Mouse (Mus musculus) MEL (cell line): ENCODE results near the gene Gpr156. TPM values are rescaled to one million over a fixed set of nuclear protein-coding genes. Genes with fewer than 3 reads are reported as not detected.

Source experiments
- DNase-seq: peaks from one replicate; pipeline ENCODE4 v3.0.0; 2011; ENCODE audit warnings: low read depth, low spot score
- H3K27ac ChIP-seq: 2 replicates; pipeline ENCODE4 v1.5.1; 2012; ENCODE audit warnings: low read depth, mild to moderate bottlenecking, control low read depth, low read length, moderate library complexity; ENCODE audit not compliant: control insufficient read depth
- H3K27me3 ChIP-seq, 2 experiments: fragments of 150-350 bp in 1 of 2; sonication (generic) in 1 of 2; 2 replicates each; pipeline ENCODE4 v1.6.1; 2012; ENCODE audit warnings: low read length in 2 of 2, mild to moderate bottlenecking in 2 of 2, improper control_type of control experiment in 1 of 2, moderate library complexity in 1 of 2; ENCODE audit not compliant: insufficient read depth in 2 of 2, control insufficient read depth in 1 of 2
- H3K36me3 ChIP-seq, 2 experiments: 2 replicates each; pipeline ENCODE4 v1.6.1; 2012 to 2014; ENCODE audit warnings: low read length in 2 of 2, improper control_type of control experiment in 1 of 2, inconsistent platforms in 1 of 2, mild to moderate bottlenecking in 1 of 2; ENCODE audit not compliant: insufficient read depth in 2 of 2, control insufficient read depth in 1 of 2
- H3K4me1 ChIP-seq, 2 experiments: fragments of 150-350 bp in 1 of 2; sonication (generic) in 1 of 2; 2 replicates each; pipeline ENCODE4 v1.6.1; 2012; ENCODE audit warnings: low read length in 2 of 2, improper control_type of control experiment in 1 of 2, mild to moderate bottlenecking in 1 of 2; ENCODE audit not compliant: insufficient read depth in 2 of 2, control insufficient read depth in 1 of 2
- H3K4me3 ChIP-seq, 2 experiments: fragments of 150-350 bp in 1 of 2; sonication (generic) in 1 of 2; 2 replicates each; pipeline ENCODE4 v1.5.1; 2012; ENCODE audit warnings: low read depth in 2 of 2, low read length in 2 of 2, mild to moderate bottlenecking in 2 of 2, moderate library complexity in 2 of 2, control low read depth in 1 of 2, improper control_type of control experiment in 1 of 2; ENCODE audit not compliant: control insufficient read depth in 1 of 2, insufficient read depth in 1 of 2
- H3K79me2 ChIP-seq: 2 replicates; pipeline ENCODE4 v1.6.1; 2012; ENCODE audit warnings: mild to moderate bottlenecking, low read length, moderate library complexity; ENCODE audit not compliant: control insufficient read depth, poor library complexity, insufficient read depth
- H3K9ac ChIP-seq: 2 replicates; pipeline ENCODE4 v1.6.1; 2012; ENCODE audit warnings: low read depth, mild to moderate bottlenecking, control low read depth, low read length, moderate library complexity; ENCODE audit not compliant: control insufficient read depth, poor library complexity, severe bottlenecking
- H3K9me3 ChIP-seq: fragments of 150-350 bp; sonication (generic); replicated peaks from 2 replicates; pipeline ENCODE4 v1.6.1; 2012; ENCODE audit warnings: mild to moderate bottlenecking, low read length, improper control_type of control experiment, moderate library complexity; ENCODE audit not compliant: insufficient read depth
- CTCF ChIP-seq, 3 experiments: IDR thresholded peaks in 2 of 3; conservative IDR thresholded peaks in 1 of 3; 2 replicates each; pipeline ENCODE4 v1.5.1; 2011 to 2012; ENCODE audit warnings: low read length in 3 of 3, low read depth in 2 of 3, mild to moderate bottlenecking in 2 of 3, improper control_type of control experiment in 1 of 3, inconsistent platforms in 1 of 3, mixed read lengths in 1 of 3, moderate library complexity in 1 of 3; ENCODE audit not compliant: control insufficient read depth in 1 of 3, insufficient read depth in 1 of 3, poor library complexity in 1 of 3, severe bottlenecking in 1 of 3
- EP300 ChIP-seq, 2 experiments: IDR thresholded peaks; 2 replicates each; pipeline ENCODE4 v1.6.1; 2011; ENCODE audit warnings: improper control_type of control experiment in 2 of 2, low read length in 2 of 2, low read depth in 1 of 2, mild to moderate bottlenecking in 1 of 2
- MAFK ChIP-seq: IDR thresholded peaks from 2 replicates; pipeline ENCODE4 v1.6.1; 2011; ENCODE audit warnings: low read depth, mild to moderate bottlenecking, low read length, improper control_type of control experiment, borderline replicate concordance
- MAX ChIP-seq: IDR thresholded peaks from 2 replicates; pipeline ENCODE4 v1.6.1; 2011; ENCODE audit warnings: low read length, improper control_type of control experiment
- MAZ ChIP-seq: IDR thresholded peaks from 2 replicates; pipeline ENCODE4 v1.6.1; 2012; ENCODE audit warnings: low read depth, mild to moderate bottlenecking, inconsistent platforms, low read length, improper control_type of control experiment
- NRF1 ChIP-seq: IDR thresholded peaks from 2 replicates; pipeline ENCODE4 v1.6.1; 2014; ENCODE audit warnings: low read depth, mild to moderate bottlenecking, inconsistent platforms, low read length, improper control_type of control experiment, moderate library complexity; ENCODE audit not compliant: poor library complexity, insufficient read depth, severe bottlenecking
- POLR2A ChIP-seq, 2 experiments: IDR thresholded peaks; 2 replicates each; pipeline ENCODE4 v1.6.1; 2011 to 2012; ENCODE audit warnings: low read length in 2 of 2, mild to moderate bottlenecking in 2 of 2, control low read depth in 1 of 2, improper control_type of control experiment in 1 of 2, low read depth in 1 of 2, moderate library complexity in 1 of 2; ENCODE audit not compliant: control insufficient read depth in 1 of 2, insufficient read depth in 1 of 2, poor library complexity in 1 of 2
- SIN3A ChIP-seq: IDR thresholded peaks from 2 replicates; pipeline ENCODE4 v1.6.1; 2012; ENCODE audit warnings: low read length, improper control_type of control experiment, inconsistent platforms
- TAL1 ChIP-seq: IDR thresholded peaks from 2 replicates; pipeline ENCODE4 v1.6.1; 2012; ENCODE audit warnings: mild to moderate bottlenecking, inconsistent platforms, low read length, moderate library complexity, mixed read lengths
- TCF12 ChIP-seq: IDR thresholded peaks from 2 replicates; pipeline ENCODE4 v1.6.1; 2014; ENCODE audit warnings: low read depth, mild to moderate bottlenecking, inconsistent platforms, low read length, improper control_type of control experiment, moderate library complexity
- USF2 ChIP-seq, 2 experiments: IDR thresholded peaks; 2 replicates each; pipeline ENCODE4 v1.6.1; 2011 to 2012; ENCODE audit warnings: improper control_type of control experiment in 2 of 2, low read length in 2 of 2, borderline replicate concordance in 1 of 2, inconsistent platforms in 1 of 2, low read depth in 1 of 2, mild to moderate bottlenecking in 1 of 2; ENCODE audit not compliant: insufficient read depth in 1 of 2
- ZKSCAN1 ChIP-seq: IDR thresholded peaks from 2 replicates; pipeline ENCODE4 v1.6.1; 2012; ENCODE audit warnings: low read depth, mild to moderate bottlenecking, inconsistent platforms, low read length, improper control_type of control experiment, moderate library complexity
- polyA plus RNA-seq, 2 experiments: library from polyadenylated mRNA; stranded (reverse) in 1 of 2; unstranded in 1 of 2; fragments of >175 nt in 1 of 2; fragments of >200 nt in 1 of 2; gene quantifications; 2 replicates each; pipeline versions ENCODE4 v1.2.1 to v1.2.4; 2012; ENCODE audit warnings: low replicate concordance in 2 of 2, low read depth in 1 of 2; ENCODE audit not compliant: insufficient read length in 2 of 2, insufficient read depth in 1 of 2, missing spikeins in 1 of 2
- total RNA-seq: library from RNA; depleted of rRNA; stranded (reverse); fragments of 300-350 nt; gene quantifications from 2 replicates; pipeline ENCODE4 v1.2.3, GENCODE M21; 2012

Gpr156 gene
- total and polyA plus RNA-seq, 3 experiments: not detected

GRCm38 (mm10) chr16:37963331-37964281 lies 47.3 kb downstream of the Gpr156 start:
- Histone ChIP-seq H3K4me1 (no peaks in the 10 kb centered on the region), H3K9me3 (no peaks in the 10 kb centered on the region)
- no peak for TF ChIP-seq TCF12
- no peak for TF ChIP-seq POLR2A (IDR thresholded peaks at IDR 0.05; ENCODE audit: control insufficient read depth in 1 of 2, insufficient read depth in 1 of 2, low read depth in 1 of 2, low read length in 2 of 2, poor library complexity in 1 of 2)
- no peak for TF ChIP-seq EP300 (IDR thresholded peaks at IDR 0.05; ENCODE audit: low read depth in 1 of 2, low read length in 2 of 2)
- no peak for TF ChIP-seq CTCF (IDR thresholded peaks at IDR 0.05 in 2 of 3, conservative IDR thresholded peaks at IDR 0.05 in 1 of 3; ENCODE audit: control insufficient read depth in 1 of 3, insufficient read depth in 1 of 3, low read depth in 2 of 3, low read length in 3 of 3, poor library complexity in 1 of 3, severe bottlenecking in 1 of 3)
- no peak for TF ChIP-seq TAL1
- TF ChIP-seq, all 39 proteins: peak for 0
- Histone ChIP-seq H3K9ac (no peak overlapping the region), H3K27me3 (peaks cover 0 to 6% of the 10 kb centered on the region in 2 experiments; a peak in 1 of 4 replicates), H3K36me3 (no peaks in the 10 kb centered on the region), H3K4me3 (no peak overlapping the region), H3K79me2 (no peaks in the 10 kb centered on the region), H3K27ac (no peak overlapping the region)
- no peak for DNase-seq

GRCm38 (mm10) chr16:37964380-37965070 lies 48.2 kb downstream of the Gpr156 start:
- H3K27ac ChIP-seq: no peak overlapping the region
- no peaks in the 10 kb centered on the region for H3K79me2 ChIP-seq
- DNase-seq: no peak
- peaks cover 0 to 2% of the 10 kb centered on the region in 2 experiments; a peak in 1 of 4 replicates for H3K27me3 ChIP-seq
- H3K4me1 ChIP-seq: no peaks in the 10 kb centered on the region
- no peaks in the 10 kb centered on the region for H3K9me3 ChIP-seq
- no peak overlapping the region for H3K4me3 ChIP-seq
- no peak overlapping the region for H3K9ac ChIP-seq
- TF ChIP-seq SIN3A (no peak), ZKSCAN1 (no peak), NRF1 (no peak), MAX (no peak), MAFK (no peak), USF2 (IDR thresholded peaks at IDR 0.05; ENCODE audit: borderline replicate concordance in 1 of 2, insufficient read depth in 1 of 2, low read depth in 1 of 2, low read length in 2 of 2) (no peak)
- no peaks in the 10 kb centered on the region for H3K36me3 ChIP-seq

- Histone ChIP-seq H3K27me3 (peaks cover 0 to 2% of the 10 kb centered on the region in 2 experiments; a peak in 1 of 4 replicates), H3K36me3 (no peaks in the 10 kb centered on the region)
- TF ChIP-seq MAZ: no peak
- TF ChIP-seq, all 39 proteins: peak for 0
- no peak for DNase-seq
- no peak overlapping the region for H3K9ac ChIP-seq
- H3K4me3 ChIP-seq: no peak overlapping the region
- H3K27ac ChIP-seq: no peak overlapping the region
- no peaks in the 10 kb centered on the region for H3K79me2 ChIP-seq
- H3K9me3 ChIP-seq: no peaks in the 10 kb centered on the region
- H3K4me1 ChIP-seq: no peaks in the 10 kb centered on the region
These were observed 50.6 kb downstream of the Gpr156 start for GRCm38 (mm10) chr16:37966871-37967270.
